Mouse (Mus musculus) olfactory bulb, adult 2 months (tissue): Measurements from ENCODE around the gene Gramd1a.

Experiments
- CTCF ChIP-seq: fragments of 200-500 bp; IDR thresholded peaks from 2 replicates; pipeline ENCODE4 v1.5.1; 2012; ENCODE audit warnings: low read depth, mild to moderate bottlenecking, low read length, moderate library complexity; ENCODE audit not compliant: insufficient read depth
- POLR2A ChIP-seq: fragments of 200-500 bp; IDR thresholded peaks from 2 replicates; pipeline ENCODE4 v1.6.1; 2012; ENCODE audit warnings: mild to moderate bottlenecking, low read depth, low read length, moderate library complexity; ENCODE audit not compliant: insufficient read depth

GRCm38 (mm10) chr7:31140302-31140701 lies 15.4 kb downstream of the Gramd1a start:
- TF ChIP-seq CTCF (no peak), POLR2A (no peak)
